Mouse (Mus musculus) lung, postnatal 36 days (tissue): ENCODE measurements around the gene Csta1.

Experiments used
- DNase-seq: peaks from one replicate; pipeline ENCODE4 v3.0.0; 2022; ENCODE audit warnings: mixed read lengths

Csta1 gene

DNA sequence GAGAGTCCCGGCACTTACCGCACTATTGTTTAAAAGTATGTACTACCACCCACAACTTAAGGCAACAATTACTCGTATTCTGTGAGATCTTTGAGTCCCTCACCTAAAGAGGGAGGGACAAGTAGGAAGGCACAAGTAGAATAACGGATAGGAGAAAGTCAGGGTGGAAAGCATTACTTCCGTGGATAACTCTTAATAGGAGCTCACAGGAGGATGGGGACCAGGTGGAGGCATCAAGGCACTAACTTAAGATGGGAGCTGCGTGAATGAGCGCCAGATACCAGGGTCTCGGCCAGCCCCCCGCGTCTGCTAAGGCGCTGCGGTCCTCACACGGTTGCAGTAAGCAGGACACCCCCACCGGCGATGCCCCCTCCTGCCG, 60.0 kb downstream of the Csta1 start:
- DNase-seq = peak; percentile 23
